Mouse (Mus musculus): Measurements from ENCODE around the gene Atp9a. TPM values are rescaled to one million over a fixed set of nuclear protein-coding genes. Genes with fewer than 3 reads are reported as not detected.

Atp9a gene
- total and polyA plus RNA-seq, 3 experiments: not detected

- Histone ChIP-seq H3K27me3 (ENCODE audit: control insufficient read depth in 1 of 2, insufficient read depth in 2 of 2, low read length in 2 of 2) (no peaks in the 10 kb centered on the region), H3K9me3 (replicated peaks; ENCODE audit: insufficient read depth, low read length) (no peaks in the 10 kb centered on the region), H3K36me3 (ENCODE audit: control insufficient read depth in 1 of 2, insufficient read depth in 2 of 2, low read length in 2 of 2) (no peaks in the 10 kb centered on the region), H3K4me3 (ENCODE audit: control insufficient read depth in 1 of 2, insufficient read depth in 1 of 2, low read depth in 2 of 2, low read length in 2 of 2) (no peak overlapping the region), H3K27ac (ENCODE audit: control insufficient read depth, low read depth, low read length) (no peak overlapping the region), H3K79me2 (ENCODE audit: control insufficient read depth, insufficient read depth, low read length, poor library complexity) (no peaks in the 10 kb centered on the region), H3K4me1 (ENCODE audit: control insufficient read depth in 1 of 2, insufficient read depth in 2 of 2, low read length in 2 of 2) (no peaks in the 10 kb centered on the region), H3K9ac (ENCODE audit: control insufficient read depth, low read depth, low read length, poor library complexity, severe bottlenecking) (no peak overlapping the region)
- no peak for DNase-seq (ENCODE audit: low read depth, low spot score)
- TF ChIP-seq MAX (IDR thresholded peaks at IDR 0.05; ENCODE audit: low read length) (no peak), JUND (IDR thresholded peaks at IDR 0.05; ENCODE audit: low read depth, low read length) (no peak), USF2 (IDR thresholded peaks at IDR 0.05; ENCODE audit: borderline replicate concordance in 1 of 2, insufficient read depth in 1 of 2, low read depth in 1 of 2, low read length in 2 of 2) (no peak), USF1 (IDR thresholded peaks at IDR 0.05; ENCODE audit: low read depth, low read length) (no peak)
Observed at GRCm38 (mm10) chr2:168718735-168719134, 23.5 kb downstream of the Atp9a start.

- DNase-seq (ENCODE audit: low read depth, low spot score): no peak
- Histone ChIP-seq H3K79me2 (ENCODE audit: control insufficient read depth, insufficient read depth, low read length, poor library complexity) (no peaks in the 10 kb centered on the region), H3K36me3 (ENCODE audit: control insufficient read depth in 1 of 2, insufficient read depth in 2 of 2, low read length in 2 of 2) (no peaks in the 10 kb centered on the region), H3K9me3 (replicated peaks; ENCODE audit: insufficient read depth, low read length) (no peaks in the 10 kb centered on the region), H3K27me3 (ENCODE audit: control insufficient read depth in 1 of 2, insufficient read depth in 2 of 2, low read length in 2 of 2) (no peaks in the 10 kb centered on the region), H3K4me3 (ENCODE audit: control insufficient read depth in 1 of 2, insufficient read depth in 1 of 2, low read depth in 2 of 2, low read length in 2 of 2) (no peak overlapping the region), H3K4me1 (ENCODE audit: control insufficient read depth in 1 of 2, insufficient read depth in 2 of 2, low read length in 2 of 2) (no peaks in the 10 kb centered on the region), H3K9ac (ENCODE audit: control insufficient read depth, low read depth, low read length, poor library complexity, severe bottlenecking) (no peak overlapping the region), H3K27ac (ENCODE audit: control insufficient read depth, low read depth, low read length) (no peak overlapping the region)
- no peak for TF ChIP-seq POLR2AphosphoS5 (IDR thresholded peaks at IDR 0.05; ENCODE audit: borderline replicate concordance, low read depth, low read length)
- TF ChIP-seq TAL1 (IDR thresholded peaks at IDR 0.05; ENCODE audit: low read length): no peak
- TF ChIP-seq E2F4 (IDR thresholded peaks at IDR 0.05; ENCODE audit: borderline replicate concordance, low read depth, low read length): no peak
- TF ChIP-seq POLR2AphosphoS2 (IDR thresholded peaks at IDR 0.05; ENCODE audit: low read length): no peak
- no peak for TF ChIP-seq SIN3A (IDR thresholded peaks at IDR 0.05; ENCODE audit: low read length)
- no peak for TF ChIP-seq ZNF384 (IDR thresholded peaks at IDR 0.05; ENCODE audit: low read depth, low read length)
- TF ChIP-seq MYB (IDR thresholded peaks at IDR 0.05; ENCODE audit: low read depth, low read length): no peak
- no peak for TF ChIP-seq MAFK (IDR thresholded peaks at IDR 0.05; ENCODE audit: borderline replicate concordance, low read depth, low read length)
- TF ChIP-seq MYC (IDR thresholded peaks at IDR 0.05; ENCODE audit: low read depth, low read length): no peak
- TF ChIP-seq RAD21 (IDR thresholded peaks at IDR 0.05; ENCODE audit: low read depth, low read length): no peak
- no peak for TF ChIP-seq TCF12 (IDR thresholded peaks at IDR 0.05; ENCODE audit: low read depth, low read length)
- TF ChIP-seq GATA1 (IDR thresholded peaks at IDR 0.05; ENCODE audit: low read depth, low read length): no peak
- TF ChIP-seq ETS1 (IDR thresholded peaks at IDR 0.05; ENCODE audit: low read depth, low read length): no peak
- no peak for TF ChIP-seq NRF1 (IDR thresholded peaks at IDR 0.05; ENCODE audit: insufficient read depth, low read depth, low read length, poor library complexity, severe bottlenecking)
- no peak for TF ChIP-seq JUND (IDR thresholded peaks at IDR 0.05; ENCODE audit: low read depth, low read length)
Observed at GRCm38 (mm10) chr2:168718267-168718666, 23.9 kb downstream of the Atp9a start.

Measured in MEL (cell line).